Mouse (Mus musculus): ENCODE measurements around the gene Gpx3.

- TF ChIP-seq POLR2A (IDR thresholded peaks at IDR 0.05; ENCODE audit: low read depth, low read length) (no peak), CTCF (IDR thresholded peaks at IDR 0.05; ENCODE audit: extremely low read depth, insufficient read depth, insufficient read length, insufficient replicate concordance) (no peak)
Observed at GRCm38 (mm10) chr11:54936035-54936770, 34.0 kb downstream of the Gpx3 start.
